Mouse (Mus musculus) embryonic facial prominence, embryonic 11.5 days (tissue): ENCODE data around the gene Cmtm2a. TPM values are rescaled to one million over a fixed set of nuclear protein-coding genes. Genes with fewer than 3 reads are reported as not detected.
"Not testable (repeated sequence)": the region's sequence is repeated elsewhere in the genome, so short reads cannot be mapped to it uniquely, and the experiment has no call there.

Experiments used
- ATAC-seq: fragments of 200-750 bp; cut with Nextera tagmentation; replicated peaks from 2 replicates; pipeline ENCODE4 v1.8.0; 2017; ENCODE audit warnings: low read depth; ENCODE audit not compliant: insufficient number of reproducible peaks, low FRiP score, low TSS enrichment
- DNase-seq: peaks from one replicate; pipeline ENCODE4 v3.0.0-alpha.2; 2015; ENCODE audit warnings: low spot score
- H3K27ac ChIP-seq: fragments of 300-500 bp; sonication (generic); replicated peaks from 2 replicates; pipeline ENCODE4 v1.5.1; 2014; ENCODE audit warnings: mild to moderate bottlenecking, low read depth, low read length, control low read depth
- H3K27me3 ChIP-seq: fragments of 300-500 bp; sonication (generic); 2 replicates; pipeline ENCODE4 v1.6.1; 2014; ENCODE audit warnings: mild to moderate bottlenecking, low read length, moderate library complexity, mixed read lengths; ENCODE audit not compliant: control insufficient read depth, insufficient read depth
- H3K36me3 ChIP-seq: fragments of 300-500 bp; sonication (generic); replicated peaks from 2 replicates; pipeline ENCODE4 v1.6.1; 2014; ENCODE audit warnings: low read depth, mild to moderate bottlenecking, low read length, moderate library complexity, mixed read lengths; ENCODE audit not compliant: control insufficient read depth, insufficient read depth
- H3K4me1 ChIP-seq: fragments of 300-500 bp; sonication (generic); 2 replicates; pipeline ENCODE4 v1.6.1; 2014; ENCODE audit warnings: low read length, mixed read lengths; ENCODE audit not compliant: control insufficient read depth, insufficient read depth
- H3K4me2 ChIP-seq: fragments of 300-500 bp; sonication (generic); 2 replicates; pipeline ENCODE4 v1.6.1; 2014; ENCODE audit warnings: low read depth, mild to moderate bottlenecking, control low read depth, low read length, moderate library complexity
- H3K4me3 ChIP-seq: fragments of 300-500 bp; sonication (generic); 2 replicates; pipeline ENCODE4 v1.5.1; 2014; ENCODE audit warnings: low read depth, low read length, control low read depth
- H3K9ac ChIP-seq: fragments of 300-500 bp; sonication (generic); replicated peaks from 2 replicates; pipeline ENCODE4 v1.6.1; 2014; ENCODE audit warnings: mild to moderate bottlenecking, control low read depth, low read length
- H3K9me3 ChIP-seq: fragments of 300-500 bp; sonication (generic); replicated peaks from 2 replicates; pipeline ENCODE4 v1.6.1; 2016; ENCODE audit warnings: mild to moderate bottlenecking, low read length, inconsistent platforms, mixed read lengths; ENCODE audit not compliant: control insufficient read depth
- WGBS: fragments of 180-500 bp; shearing (Covaris S2); extraction: QIAGEN DNeasy Blood & Tissue Kit; methylation state at CpG from one replicate; pipeline ENCODE4 v1.1.7; 2014; 5-methylcytosine and 5-hydroxymethylcytosine counted together
- polyA plus RNA-seq: library from polyadenylated mRNA; unstranded; fragments of >200 nt; fragmentation: Nextera tagmentation; extraction: Ambion mirVana; gene quantifications from 2 replicates; pipeline ENCODE4 v1.2.1, GENCODE M21; 2014

The Cmtm2a gene
- polyA plus RNA-seq, 1 experiment from 2014 or later = not detected

DNA sequence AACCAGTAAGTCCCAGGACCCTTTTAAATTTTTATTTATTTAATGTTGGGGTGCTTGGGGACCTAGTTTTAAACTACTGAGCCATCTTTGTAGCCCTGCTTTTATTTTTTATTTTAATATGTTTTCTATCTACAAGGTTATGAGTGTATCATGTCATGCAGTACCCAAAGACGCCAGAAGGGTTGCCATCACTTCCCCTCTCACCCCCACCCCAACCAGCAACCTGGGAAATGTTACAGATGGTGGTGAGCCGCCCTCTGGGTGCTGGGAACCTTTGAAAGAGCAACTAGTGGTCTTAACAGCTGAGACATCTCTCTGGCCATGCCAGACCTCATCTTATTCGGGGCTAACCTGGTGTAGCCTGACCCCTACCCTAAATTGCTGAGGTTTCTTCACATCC, 44.9 kb upstream of the Cmtm2a start:
- Histone ChIP-seq H3K4me2 (no peak overlapping the region), H3K4me1 (no peaks in the 10 kb centered on the region), H3K9ac (no peak overlapping the region), H3K27me3 (no peaks in the 10 kb centered on the region), H3K9me3 (no peaks in the 10 kb centered on the region), H3K27ac (no peak overlapping the region), H3K36me3 (no peaks in the 10 kb centered on the region), H3K4me3 (no peak overlapping the region)
- WGBS = 36% methylated on average over 3 of the region's 3 CpGs
- DNase-seq (no peak), ATAC-seq (no peak)

DNA sequence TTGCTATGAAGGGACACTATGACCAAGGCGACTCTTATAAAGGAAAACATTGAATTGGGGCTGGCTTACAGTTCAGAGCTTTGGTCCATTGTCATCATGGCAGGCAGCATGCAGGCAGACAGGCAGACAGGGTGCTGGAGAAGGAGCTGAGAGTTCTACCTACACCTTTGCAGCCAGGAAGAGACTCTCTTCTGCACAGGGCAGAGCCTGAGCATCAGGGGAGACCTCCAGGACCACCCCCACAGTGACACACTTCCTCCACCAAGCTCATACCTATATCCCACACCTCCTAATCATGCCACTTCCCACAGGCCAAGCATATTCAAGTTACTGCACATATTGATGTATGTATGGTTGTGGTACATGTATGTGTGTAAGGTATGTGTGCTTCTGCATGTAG, 43.8 kb upstream of the Cmtm2a start:
- DNase-seq = no peak
- H3K9me3 ChIP-seq = no peaks in the 10 kb centered on the region
- no peak for ATAC-seq
- WGBS = 87% methylated on average over 1 of the region's 1 CpGs
- no peak overlapping the region for H3K27ac ChIP-seq
- H3K4me1 ChIP-seq = no peaks in the 10 kb centered on the region
- no peak overlapping the region for H3K9ac ChIP-seq
- no peaks in the 10 kb centered on the region for H3K27me3 ChIP-seq
- H3K4me2 ChIP-seq = no peak overlapping the region
- H3K36me3 ChIP-seq = no peaks in the 10 kb centered on the region
- no peak overlapping the region for H3K4me3 ChIP-seq

- no peaks in the 10 kb centered on the region for H3K36me3 ChIP-seq
- DNase-seq = no peak
- H3K27me3 ChIP-seq = no peaks in the 10 kb centered on the region
- H3K4me3 ChIP-seq = no peak overlapping the region
- H3K9ac ChIP-seq = no peak overlapping the region
- no peak overlapping the region for H3K4me2 ChIP-seq
- WGBS = 81% methylated on average over 1 of the region's 1 CpGs
- H3K27ac ChIP-seq = no peak overlapping the region
- no peaks in the 10 kb centered on the region for H3K4me1 ChIP-seq
- no peak for ATAC-seq
- no peaks in the 10 kb centered on the region for H3K9me3 ChIP-seq
These were observed 41.2 kb upstream of the Cmtm2a start for GRCm38 (mm10) chr8:104334196-104334595.

DNA sequence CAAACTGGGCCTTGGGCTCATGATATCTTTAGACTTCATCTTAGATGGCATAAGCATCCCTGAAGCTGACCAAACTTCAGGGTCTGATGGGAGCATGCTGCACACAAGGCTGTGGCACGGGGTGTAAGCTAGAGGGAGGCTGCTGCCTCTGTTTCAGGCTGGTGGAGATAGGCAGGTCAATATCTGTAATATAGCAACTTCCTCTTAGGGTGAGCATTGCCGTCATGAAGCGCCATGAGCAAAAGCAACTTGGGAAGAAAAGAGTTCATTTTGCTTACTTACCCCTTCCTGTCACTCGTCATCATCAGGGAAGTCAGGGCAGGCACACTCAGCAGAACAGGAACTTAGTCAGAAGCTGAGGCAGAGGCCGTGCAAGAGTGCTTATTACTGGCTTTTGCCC, 40.8 kb upstream of the Cmtm2a start:
- H3K4me2 ChIP-seq = no peak overlapping the region
- no peaks in the 10 kb centered on the region for H3K9me3 ChIP-seq
- WGBS = 61% methylated on average over 5 of the region's 5 CpGs
- H3K27me3 ChIP-seq = no peaks in the 10 kb centered on the region
- no peak overlapping the region for H3K4me3 ChIP-seq
- H3K36me3 ChIP-seq = no peaks in the 10 kb centered on the region
- H3K27ac ChIP-seq = no peak overlapping the region
- DNase-seq = no peak
- no peak overlapping the region for H3K9ac ChIP-seq
- ATAC-seq = no peak
- H3K4me1 ChIP-seq = no peaks in the 10 kb centered on the region

DNA sequence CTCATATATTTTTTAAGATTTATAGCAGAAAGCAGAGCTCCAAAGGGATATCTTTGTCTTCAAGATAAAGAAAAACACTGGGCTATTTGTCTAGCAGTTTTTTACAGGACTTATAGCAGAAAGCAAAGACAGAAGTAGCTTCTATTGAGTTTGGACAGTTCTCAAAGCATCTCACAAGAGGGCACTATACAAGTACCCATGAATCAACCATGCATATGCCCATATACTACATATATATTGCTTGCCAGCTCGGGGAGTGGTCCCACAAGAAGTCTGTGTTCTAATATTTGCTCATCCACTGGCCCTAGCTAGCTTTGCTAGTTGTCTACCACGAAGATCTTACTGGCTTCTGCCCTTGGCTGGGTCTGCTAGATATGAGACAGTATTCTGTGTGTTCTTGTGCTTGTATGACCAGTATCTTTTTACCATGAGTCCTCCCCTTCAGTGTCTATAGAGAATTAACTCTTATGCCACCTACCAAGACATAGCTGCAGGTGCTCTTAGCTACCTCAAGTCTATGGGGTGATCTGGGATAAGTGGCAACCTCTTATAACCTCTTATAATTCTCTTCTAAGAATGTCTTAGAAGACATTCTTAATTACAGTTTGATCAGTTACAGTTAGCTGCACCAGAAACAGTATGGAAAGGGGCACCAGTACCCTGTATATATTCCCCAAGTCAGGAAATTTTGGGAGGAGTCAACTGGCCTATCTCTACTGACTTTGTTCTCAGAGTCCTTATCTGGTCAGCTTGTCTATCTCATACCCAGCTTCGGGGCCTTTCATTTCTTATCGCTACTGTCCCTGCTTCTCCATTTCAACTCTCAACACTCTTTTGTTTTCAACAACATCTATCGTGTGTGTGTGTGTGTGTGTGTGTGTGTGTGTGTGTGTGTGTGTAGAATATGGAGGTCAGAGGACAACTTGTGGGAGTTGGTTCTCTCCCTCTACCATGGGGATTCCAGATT, 40.0 kb upstream of the Cmtm2a start:
- no peak for DNase-seq
- ATAC-seq = no peak
- H3K9me3 ChIP-seq = no peaks in the 10 kb centered on the region
- H3K36me3 ChIP-seq = no peaks in the 10 kb centered on the region
- no peaks in the 10 kb centered on the region for H3K4me1 ChIP-seq
- H3K9ac ChIP-seq = no peak overlapping the region
- no peaks in the 10 kb centered on the region for H3K27me3 ChIP-seq
- no peak overlapping the region for H3K4me3 ChIP-seq
- no peak overlapping the region for H3K4me2 ChIP-seq
- no peak overlapping the region for H3K27ac ChIP-seq
- 82% methylated on average over 5 of the region's 5 CpGs for WGBS

DNA sequence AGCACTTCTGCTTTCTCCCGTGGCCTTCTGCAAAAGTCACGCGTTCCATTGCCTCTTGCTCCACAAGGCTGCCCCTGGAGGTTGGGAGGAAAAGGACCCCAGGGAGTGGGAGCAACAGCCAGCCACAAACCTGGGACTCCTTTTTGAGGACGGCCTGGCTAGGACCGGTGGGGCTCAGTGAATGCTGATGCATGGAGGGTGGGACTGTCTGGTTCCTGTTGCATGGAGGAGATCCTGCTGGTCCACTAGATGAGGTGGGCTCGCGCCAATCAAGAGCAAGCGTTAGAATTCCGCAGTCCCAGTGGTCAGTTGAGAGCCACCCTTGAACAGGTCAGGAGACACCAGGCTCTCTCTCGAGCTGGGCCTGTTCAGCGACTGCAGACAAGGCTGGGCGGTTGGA, 28.9 kb upstream of the Cmtm2a start, which contains the start of gene Cmtm2b:
TSS of gene Cmtm2b (plus strand) at position 301 of the 400 bp plus-strand sequence.
- not testable (repeated sequence) for H3K36me3 ChIP-seq, H3K4me2 ChIP-seq, H3K4me3 ChIP-seq, H3K4me1 ChIP-seq, ATAC-seq, H3K9ac ChIP-seq, H3K27me3 ChIP-seq, H3K9me3 ChIP-seq, DNase-seq, H3K27ac ChIP-seq
- 87% methylated on average over 12 of the region's 12 CpGs for WGBS

GRCm38 (mm10) chr8:104321267-104321666, 28.3 kb upstream of the Cmtm2a start, which contains the start of gene Gm11020:
TSS of gene Gm11020 (plus strand) at chr8:104321567.
- ATAC-seq, H3K9ac ChIP-seq: not testable (repeated sequence)
- 85% methylated on average over 8 of the region's 11 CpGs for WGBS

DNA sequence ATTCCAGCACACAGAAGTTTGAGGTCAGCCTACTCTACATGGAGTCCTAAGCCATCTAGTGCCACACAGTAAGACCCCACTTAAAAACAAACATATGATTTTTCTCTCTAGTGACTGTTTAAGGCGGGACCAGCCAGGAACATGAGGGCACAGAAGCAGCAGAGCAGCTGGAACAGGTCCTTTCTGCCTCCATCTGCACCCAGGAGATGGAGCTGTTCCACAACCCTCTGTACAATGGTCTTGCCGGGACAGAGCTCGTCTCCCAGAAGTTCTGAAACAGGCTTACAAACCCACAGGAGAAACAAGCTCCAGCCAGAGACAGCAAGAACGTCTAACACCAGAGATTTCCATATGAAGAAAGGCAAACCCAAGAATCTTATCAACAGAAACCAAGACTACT, 20.3 kb upstream of the Cmtm2a start:
- 75% methylated on average over 4 of the region's 4 CpGs for WGBS
- H3K9ac ChIP-seq = no peak overlapping the region
- no peak for DNase-seq
- H3K4me2 ChIP-seq = no peak overlapping the region
- H3K4me3 ChIP-seq = no peak overlapping the region
- no peaks in the 10 kb centered on the region for H3K36me3 ChIP-seq
- no peak for ATAC-seq
- no peaks in the 10 kb centered on the region for H3K27me3 ChIP-seq
- H3K27ac ChIP-seq = no peak overlapping the region
- no peaks in the 10 kb centered on the region for H3K4me1 ChIP-seq
- no peaks in the 10 kb centered on the region for H3K9me3 ChIP-seq

More at GRCm38 (mm10) chr8:104321267-104321666, 28.3 kb upstream of the Cmtm2a start, which contains the start of gene Gm11020:
- not testable (repeated sequence) for H3K27me3 ChIP-seq, DNase-seq, H3K27ac ChIP-seq, H3K36me3 ChIP-seq, H3K9me3 ChIP-seq, H3K4me2 ChIP-seq, H3K4me3 ChIP-seq, H3K4me1 ChIP-seq
